Mouse (Mus musculus): ENCODE data around the gene Hist1h2bm. TPM values are rescaled to one million over a fixed set of nuclear protein-coding genes. Genes with fewer than 3 reads are reported as not detected.

Gene Hist1h2bm
- total RNA-seq, 1 experiment from 2014 or later = 469 TPM

Other genes starting within 250 kb of the Hist1h2bm start
- 0.73 and 1.4 TPM in 2 replicates for gene Zkscan4, start 243.1 kb upstream of the Hist1h2bm start, total RNA-seq (2017)
- not detected in 2 replicates for gene Gm10065, start 242.6 kb upstream of the Hist1h2bm start, total RNA-seq (2017)
- 0.37 and 0.44 TPM in 2 replicates for gene AK157302, start 226.8 kb upstream of the Hist1h2bm start, total RNA-seq (2017)
- 8.5 and 11.7 TPM in 2 replicates for gene Gm11273, start 220.6 kb upstream of the Hist1h2bm start, total RNA-seq (2017)
- gene Zkscan8, start 190.9 kb upstream of the Hist1h2bm start, total RNA-seq (2017) = 12.4 and 14.7 TPM in 2 replicates
- not detected in 2 replicates for gene Olfr1366, start 179.2 kb upstream of the Hist1h2bm start, total RNA-seq (2017)
- gene Olfr1535, start 162.2 kb upstream of the Hist1h2bm start, total RNA-seq (2017) = not detected in 2 replicates
- not detected in 2 replicates for gene Olfr1364, start 140.3 kb upstream of the Hist1h2bm start, total RNA-seq (2017)
- gene Olfr1362, start 108.0 kb upstream of the Hist1h2bm start, total RNA-seq (2017) = not detected in 2 replicates
- gene Olfr11, start 79.5 kb upstream of the Hist1h2bm start, total RNA-seq (2017) = not detected in 2 replicates
- gene Olfr1361, start 58.7 kb upstream of the Hist1h2bm start, total RNA-seq (2017) = not detected in 2 replicates
- gene Olfr1360, start 44.6 kb upstream of the Hist1h2bm start, total RNA-seq (2017) = not detected in 2 replicates
- not detected in 2 replicates for gene Olfr1359, start 23.9 kb upstream of the Hist1h2bm start, total RNA-seq (2017)
- 401 and 517 TPM in 2 replicates for gene Hist1h2bl, start 5.9 kb upstream of the Hist1h2bm start, total RNA-seq (2017)
- gene Hist1h2ai, start 5.6 kb upstream of the Hist1h2bm start, total RNA-seq (2017) = 1,241 and 1,337 TPM in 2 replicates
- 145 and 293 TPM in 2 replicates for gene Hist1h3h, start 4.4 kb upstream of the Hist1h2bm start, total RNA-seq (2017)
- gene Hist1h4j, start 13.0 kb downstream of the Hist1h2bm start, total RNA-seq (2017) = 469 and 581 TPM in 2 replicates
- 4,229 and 5,615 TPM in 2 replicates for gene Hist1h4k, start 28.5 kb downstream of the Hist1h2bm start, total RNA-seq (2017)
- gene Hist1h2ak, start 31.8 kb downstream of the Hist1h2bm start, total RNA-seq (2017) = 950 and 1,047 TPM in 2 replicates
- gene Hist1h2bn, start 32.1 kb downstream of the Hist1h2bm start, total RNA-seq (2017) = 1,475 and 1,634 TPM in 2 replicates
- 1,123 and 1,267 TPM in 2 replicates for gene Hist1h1b, start 58.6 kb downstream of the Hist1h2bm start, total RNA-seq (2017)
- 252 and 264 TPM in 2 replicates for gene Hist1h3i, start 61.3 kb downstream of the Hist1h2bm start, total RNA-seq (2017)
- gene Hist1h2an, start 65.2 kb downstream of the Hist1h2bm start, total RNA-seq (2017) = 413 and 544 TPM in 2 replicates
- gene Hist1h2bp, start 65.4 kb downstream of the Hist1h2bm start, total RNA-seq (2017) = 69.7 and 70.4 TPM in 2 replicates
- 106 and 143 TPM in 2 replicates for gene Hist1h2bq, start 88.2 kb downstream of the Hist1h2bm start, total RNA-seq (2017)
- gene Hist1h2ao, start 88.4 kb downstream of the Hist1h2bm start, total RNA-seq (2017) = 626 and 966 TPM in 2 replicates
- gene Hist1h4m, start 89.7 kb downstream of the Hist1h2bm start, total RNA-seq (2017) = 3,201 and 5,019 TPM in 2 replicates
- gene Hist1h4n, start 110.2 kb downstream of the Hist1h2bm start, total RNA-seq (2017) = 2,940 and 3,195 TPM in 2 replicates
- gene Hist1h2ap, start 111.5 kb downstream of the Hist1h2bm start, total RNA-seq (2017) = 1,879 and 2,229 TPM in 2 replicates
- gene Hist1h2br, start 111.7 kb downstream of the Hist1h2bm start, total RNA-seq (2017) = 234 and 268 TPM in 2 replicates
- gene Zfp184, start 223.1 kb downstream of the Hist1h2bm start, total RNA-seq (2017) = 13.1 and 13.9 TPM in 2 replicates